Mouse (Mus musculus) bone marrow, adult 2 months (tissue): ENCODE measurements around the gene Mtcl1.

Source experiments
- CTCF ChIP-seq: fragments of 200-500 bp; IDR thresholded peaks from 2 replicates; pipeline ENCODE4 v1.5.1; 2011; ENCODE audit warnings: low read length, control low read depth; ENCODE audit not compliant: control insufficient read depth, insufficient read depth
- POLR2A ChIP-seq: fragments of 200-500 bp; IDR thresholded peaks from 2 replicates; pipeline ENCODE4 v1.6.1; 2011; ENCODE audit warnings: low read depth, mild to moderate bottlenecking, control low read depth, low read length, borderline replicate concordance; ENCODE audit not compliant: control insufficient read depth

DNA sequence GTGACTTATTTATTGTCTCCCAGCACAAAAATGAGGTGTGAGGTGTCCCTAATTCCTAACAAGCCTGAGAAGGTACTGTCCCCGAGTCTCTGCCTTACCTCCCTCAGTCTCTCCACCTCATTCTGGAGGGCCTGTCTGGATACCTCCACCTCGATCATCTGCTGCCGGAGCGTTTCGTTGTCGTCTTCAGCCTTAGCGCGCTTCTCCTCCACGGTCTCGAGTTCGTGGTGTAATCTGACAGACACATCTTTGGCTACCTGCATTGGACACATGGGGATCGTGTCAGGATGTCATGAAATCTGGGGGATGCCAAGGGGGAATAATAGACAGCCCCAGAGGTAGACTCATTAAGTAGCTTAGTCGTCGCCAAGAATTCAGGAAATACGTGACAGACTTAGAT lies 13.6 kb downstream of the Mtcl1 start:
- TF ChIP-seq CTCF = no peak
- TF ChIP-seq POLR2A = no peak
